ENCODE assay signal across 8 mouse cellular contexts in genomic region chr17:15526304-15526703, GRCm38 (mm10). TPM values are rescaled to one million over a fixed set of nuclear protein-coding genes. Genes with fewer than 3 reads are reported as not detected.
DNase-seq lines count a peak whose midpoint lies in the region; ATAC-seq and TF ChIP-seq lines count a peak whose summit lies in the region.

No protein-coding gene starts in this region.

- no peak for DNase-seq in left cerebral cortex, adult 2 months (ENCODE audit: extremely low spot score in 1 of 2, low spot score in 2 of 2)
- no peak for DNase-seq in left cerebral cortex, adult 11 months (ENCODE audit: low spot score)
- DNase-seq in T-cell, adult 2 months (ENCODE audit: low spot score): no peak
- DNase-seq in urinary bladder, postnatal 14 days (ENCODE audit: low spot score): no peak
- DNase-seq in urinary bladder, postnatal 36 days (ENCODE audit: low spot score in 2 of 2): no peak

- peak overlapping the region; percentile 72 for H3K4me3 ChIP-seq in left cerebral cortex, adult 2 months
- H3K4me3 ChIP-seq in cortical plate, adult 2 months (ENCODE audit: insufficient read depth, low read length): peak overlapping the region; percentile 42
- H3K4me3 ChIP-seq in hindbrain, embryonic 16.5 days (ENCODE audit: low read length): peak overlapping the region; percentile 97
- H3K4me3 ChIP-seq in midbrain, embryonic 16.5 days (ENCODE audit: low read depth, low read length): peak overlapping the region; percentile 95

- H3K9ac ChIP-seq in hindbrain, embryonic 16.5 days (ENCODE audit: low read depth, low read length): peak overlapping the region; percentile 91
- H3K9ac ChIP-seq in midbrain, embryonic 16.5 days (ENCODE audit: low read depth, low read length): peak overlapping the region; percentile 81

- no peak overlapping the region for H3K27ac ChIP-seq in left cerebral cortex, adult 2 months
- H3K27ac ChIP-seq in cortical plate, adult 2 months (ENCODE audit: insufficient read depth, low read length): no peak overlapping the region
- peak overlapping the region; percentile 39; the same call in 1 of the 2 replicates for H3K27ac ChIP-seq in hindbrain, embryonic 16.5 days (ENCODE audit: low read depth, low read length)
- H3K27ac ChIP-seq in midbrain, embryonic 16.5 days (ENCODE audit: low read length): peak overlapping the region; percentile 26; the same call in 1 of the 2 replicates

- peak overlapping the region; percentile 83 for H3K4me2 ChIP-seq in hindbrain, embryonic 16.5 days (ENCODE audit: low read length)
- peak overlapping the region; percentile 82 for H3K4me2 ChIP-seq in midbrain, embryonic 16.5 days (ENCODE audit: low read length)

- 12% methylated on average over 10 of the region's 10 CpGs for WGBS in hindbrain, embryonic 16.5 days
- 12% methylated on average over 10 of the region's 10 CpGs for WGBS in midbrain, embryonic 16.5 days

- no peaks in the 10 kb centered on the region for H3K9me3 ChIP-seq in hindbrain, embryonic 16.5 days (ENCODE audit: control insufficient read depth, low read length)
- H3K9me3 ChIP-seq in midbrain, embryonic 16.5 days (replicated peaks; ENCODE audit: control insufficient read depth, low read length, poor library complexity, severe bottlenecking): no peaks in the 10 kb centered on the region

- TF ChIP-seq POLR2A in cortical plate, adult 2 months (IDR thresholded peaks at IDR 0.05; ENCODE audit: extremely low read depth, insufficient read depth, low read length): no peak

- no peak for TF ChIP-seq CTCF in left cerebral cortex, adult 2 months (IDR thresholded peaks at IDR 0.05)
- TF ChIP-seq CTCF in cortical plate, adult 2 months (IDR thresholded peaks at IDR 0.05; ENCODE audit: extremely low read depth, insufficient read depth, low read length): no peak

- H3K4me1 ChIP-seq in cortical plate, adult 2 months (ENCODE audit: control insufficient read depth, insufficient read depth, low read length): peaks cover 4% of the 10 kb centered on the region; the same call in 1 of the 2 replicates
- peaks cover 15% of the 10 kb centered on the region for H3K4me1 ChIP-seq in hindbrain, embryonic 16.5 days (ENCODE audit: control insufficient read depth, insufficient read depth, low read depth, low read length)
- H3K4me1 ChIP-seq in midbrain, embryonic 16.5 days (ENCODE audit: control insufficient read depth, insufficient read depth, low read length): peaks cover 15% of the 10 kb centered on the region

- no peaks in the 10 kb centered on the region for H3K27me3 ChIP-seq in hindbrain, embryonic 16.5 days (replicated peaks; ENCODE audit: control insufficient read depth, insufficient read depth, low read length)
- H3K27me3 ChIP-seq in midbrain, embryonic 16.5 days (ENCODE audit: control insufficient read depth, insufficient read depth, low read depth, low read length): no peaks in the 10 kb centered on the region

- peaks cover 23% of the 10 kb centered on the region for H3K36me3 ChIP-seq in hindbrain, embryonic 16.5 days (ENCODE audit: control insufficient read depth, insufficient read depth, low read length)
- H3K36me3 ChIP-seq in midbrain, embryonic 16.5 days (ENCODE audit: control insufficient read depth, insufficient read depth, low read length): peaks cover 8% of the 10 kb centered on the region; the same call in 1 of the 2 replicates

- intact Hi-C loops in left cerebral cortex, adult 2 months (cut with DNase I): loop anchor here (2.0 to 5.0 kb wide), 3 partner anchors 38 to 196 kb away; partner anchors contain the start of gene Prdm9

- no peak for ATAC-seq in hindbrain, embryonic 16.5 days
- no peak for ATAC-seq in midbrain, embryonic 16.5 days

RNA-seq across cellular contexts. Expression of gene Pdcd2, which starts 0.8 kb away (rescaled TPM):
- 10 to 100 TPM; 19.1 to 21.0 TPM for total RNA-seq in left cerebral cortex, adult 2 months (2021)
- polyA plus RNA-seq in cortical plate, adult 2 months (2012; rRNA removed): 14.1 and 15.6 TPM in 2 replicates
- 49.8 and 55.0 TPM in 2 replicates for polyA plus RNA-seq in hindbrain, embryonic 16.5 days (2015; fragmentation: Nextera tagmentation; extraction: Ambion mirVana)
- polyA plus RNA-seq in midbrain, embryonic 16.5 days (2015; fragmentation: Nextera tagmentation; extraction: Ambion mirVana): 54.7 and 65.8 TPM in 2 replicates

RNA-seq across cellular contexts. Expression of gene Tbp, which starts 26.6 kb away (rescaled TPM):
- 10 to 100 TPM; 29.3 to 32.2 TPM for total RNA-seq in left cerebral cortex, adult 2 months (2021)
- 40.8 and 41.2 TPM in 2 replicates for polyA plus RNA-seq in cortical plate, adult 2 months (2012; rRNA removed)
- polyA plus RNA-seq in hindbrain, embryonic 16.5 days (2015; fragmentation: Nextera tagmentation; extraction: Ambion mirVana): 51.1 and 52.6 TPM in 2 replicates
- polyA plus RNA-seq in midbrain, embryonic 16.5 days (2015; fragmentation: Nextera tagmentation; extraction: Ambion mirVana): 59.5 and 63.2 TPM in 2 replicates

RNA-seq across cellular contexts. Expression of gene Psmb1, which starts 26.8 kb away (rescaled TPM):
- total RNA-seq in left cerebral cortex, adult 2 months (2021): 100 to 1,000 TPM; 118 to 122 TPM
- polyA plus RNA-seq in cortical plate, adult 2 months (2012; rRNA removed): 150 and 158 TPM in 2 replicates
- 227 and 248 TPM in 2 replicates for polyA plus RNA-seq in hindbrain, embryonic 16.5 days (2015; fragmentation: Nextera tagmentation; extraction: Ambion mirVana)
- polyA plus RNA-seq in midbrain, embryonic 16.5 days (2015; fragmentation: Nextera tagmentation; extraction: Ambion mirVana): 224 and 230 TPM in 2 replicates

RNA-seq across cellular contexts. Expression of gene Prdm9, which starts 37.9 kb away (rescaled TPM):
- 1 to 10 TPM; 2.9 to 3.1 TPM for total RNA-seq in left cerebral cortex, adult 2 months (2021)
- 2.4 and 2.8 TPM in 2 replicates for polyA plus RNA-seq in cortical plate, adult 2 months (2012; rRNA removed)
- 1.4 and 1.7 TPM in 2 replicates for polyA plus RNA-seq in hindbrain, embryonic 16.5 days (2015; fragmentation: Nextera tagmentation; extraction: Ambion mirVana)
- polyA plus RNA-seq in midbrain, embryonic 16.5 days (2015; fragmentation: Nextera tagmentation; extraction: Ambion mirVana): 1.6 and 2.1 TPM in 2 replicates

Comparison
In these comparisons a context has a peak if more than half of its experiments do, and no peak if none do; other contexts are left out.
1. H3K27ac ChIP-seq: peak in hindbrain, embryonic 16.5 days (single experiment) and midbrain, embryonic 16.5 days (single experiment); none in left cerebral cortex, adult 2 months (single experiment) and cortical plate, adult 2 months (single experiment).
2. H3K4me3 ChIP-seq: peak in every context shown above with its lines; median percentile 97 in hindbrain, embryonic 16.5 days; 95 in midbrain, embryonic 16.5 days; 72 in left cerebral cortex, adult 2 months; 42 in cortical plate, adult 2 months.